Mouse (Mus musculus) right cerebral cortex, postnatal 14 days (tissue): ENCODE data around the gene Rragd.

Source experiments
- DNase-seq: peaks from one replicate; pipeline ENCODE4 v3.0.0; 2022

Gene Rragd

GRCm38 (mm10) chr4:33052650-33053049 lies 69.8 kb downstream of the Rragd start:
- no peak for DNase-seq

GRCm38 (mm10) chr4:33054426-33054825 lies 71.6 kb downstream of the Rragd start:
- no peak for DNase-seq

DNA sequence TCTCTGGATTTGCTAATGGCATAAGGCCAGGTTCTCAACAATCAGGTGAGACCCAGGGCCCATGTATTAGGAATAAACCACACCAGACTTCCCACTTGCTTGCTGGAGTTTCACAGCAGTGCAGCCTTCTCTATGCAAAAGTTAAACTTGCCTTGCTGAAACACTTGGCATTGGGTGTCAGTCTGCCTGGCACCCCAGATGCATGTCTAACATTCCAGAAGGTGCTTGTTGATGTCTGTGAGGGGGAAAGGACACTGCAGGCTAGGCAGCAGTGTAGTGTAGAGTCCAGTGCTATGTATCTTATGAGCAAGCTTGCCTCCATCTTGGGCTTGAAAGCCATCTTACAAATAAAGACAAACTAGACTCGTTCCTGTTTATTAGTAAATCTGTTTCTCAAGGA lies 73.5 kb downstream of the Rragd start:
- DNase-seq, result no peak

GRCm38 (mm10) chr4:33057890-33058687 lies 75.3 kb downstream of the Rragd start:
- DNase-seq, result no peak

DNA sequence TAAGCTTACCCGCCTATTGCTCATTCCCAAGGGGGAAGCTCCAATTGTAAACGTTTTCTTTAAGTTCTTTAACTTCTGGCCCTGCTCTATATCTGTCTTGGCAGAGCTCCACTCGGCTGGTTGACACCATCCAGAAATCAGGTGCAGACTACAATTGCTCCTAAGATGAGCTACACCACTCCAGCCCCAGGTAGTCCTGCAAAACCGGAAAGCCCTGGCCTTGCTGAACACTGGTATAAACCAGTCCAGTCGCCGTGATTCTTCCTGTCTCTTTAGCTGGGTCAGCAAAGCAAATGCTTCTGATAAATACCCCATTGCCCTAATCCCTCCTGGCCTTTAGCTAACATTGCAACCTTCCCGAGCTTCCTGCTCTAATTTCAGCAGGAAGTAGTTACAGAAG lies 78.3 kb downstream of the Rragd start:
- no peak for DNase-seq

DNA sequence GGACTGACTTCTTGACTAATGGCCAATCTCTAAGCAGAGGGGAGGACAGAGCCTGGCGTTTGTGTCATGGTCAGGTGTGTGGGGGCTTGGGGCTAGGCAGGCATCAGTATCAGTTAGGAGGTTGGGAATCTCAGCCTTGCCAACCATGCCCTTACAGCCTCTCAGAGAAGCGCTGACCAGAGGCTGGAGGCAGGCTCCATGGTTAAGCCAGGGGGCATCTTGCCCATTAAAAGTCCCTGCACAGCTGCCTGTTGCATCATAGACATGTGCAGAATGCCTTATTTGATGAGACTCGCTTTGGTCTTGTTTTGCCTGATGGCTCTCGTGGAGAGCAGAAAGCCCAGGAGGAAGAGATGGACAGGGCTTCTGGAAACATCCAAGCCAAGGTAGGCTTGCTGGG lies 80.1 kb downstream of the Rragd start, which contains the start of gene Gabrr2:
Gene Gabrr2, plus strand, starts transcription at position 19 of the 400 bp plus-strand sequence.
- no peak for DNase-seq

DNA sequence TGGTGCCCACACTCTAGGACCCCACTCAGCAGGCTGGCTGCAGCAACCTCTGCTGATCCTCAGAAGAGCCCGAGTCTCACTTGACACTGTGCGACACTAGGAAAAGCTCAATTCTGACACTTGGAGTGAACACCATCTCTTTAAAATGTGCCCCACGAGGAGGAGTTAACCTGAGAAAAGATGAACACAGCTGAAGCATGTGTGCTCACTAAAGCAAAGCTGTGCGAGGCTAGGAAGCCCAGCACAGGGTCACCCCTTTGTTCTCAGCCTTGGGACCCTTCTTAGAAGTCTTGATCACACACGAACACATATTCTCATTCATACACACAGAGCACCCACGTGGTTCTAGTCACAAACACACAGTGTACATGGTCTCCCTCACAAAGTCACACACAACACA lies 82.1 kb downstream of the Rragd start:
- no peak for DNase-seq

DNA sequence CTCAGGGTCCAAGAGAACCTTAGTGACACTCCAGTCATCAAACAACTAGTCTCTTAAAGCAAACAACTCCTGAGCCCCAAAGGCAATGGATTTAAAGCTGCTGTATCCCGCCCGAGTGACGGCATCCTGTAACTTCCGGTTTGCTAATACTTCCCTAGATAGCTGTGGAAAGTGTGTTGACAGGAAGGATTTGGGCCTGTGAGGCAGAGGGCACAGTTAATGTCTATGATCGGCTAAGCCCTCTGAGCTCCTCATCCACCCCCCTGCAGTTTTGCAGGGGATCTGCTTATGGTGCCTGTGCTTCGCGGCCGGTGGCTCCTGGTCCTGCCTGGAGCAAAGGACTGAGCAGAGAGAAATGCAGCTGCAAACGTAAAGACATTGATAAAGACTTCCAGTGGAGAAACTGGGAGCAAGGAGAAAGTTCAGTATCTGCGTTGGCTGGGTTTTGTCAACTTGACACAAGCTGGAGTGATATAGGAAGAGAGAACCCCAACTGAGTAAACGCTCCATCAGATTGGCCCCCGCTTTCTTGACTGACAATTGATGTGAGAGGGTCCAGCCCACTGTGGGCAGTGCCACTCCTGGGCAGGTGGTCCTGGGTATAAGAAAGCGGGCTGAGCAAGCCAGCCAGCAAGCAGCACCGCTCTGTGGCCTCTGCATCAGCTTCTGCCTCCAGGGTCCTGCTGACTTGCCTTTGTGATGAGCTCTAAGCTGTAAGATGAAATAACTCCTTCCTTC lies 83.6 kb downstream of the Rragd start:
- no peak for DNase-seq

GRCm38 (mm10) chr4:33067331-33067730 lies 84.5 kb downstream of the Rragd start:
- no peak for DNase-seq

DNA sequence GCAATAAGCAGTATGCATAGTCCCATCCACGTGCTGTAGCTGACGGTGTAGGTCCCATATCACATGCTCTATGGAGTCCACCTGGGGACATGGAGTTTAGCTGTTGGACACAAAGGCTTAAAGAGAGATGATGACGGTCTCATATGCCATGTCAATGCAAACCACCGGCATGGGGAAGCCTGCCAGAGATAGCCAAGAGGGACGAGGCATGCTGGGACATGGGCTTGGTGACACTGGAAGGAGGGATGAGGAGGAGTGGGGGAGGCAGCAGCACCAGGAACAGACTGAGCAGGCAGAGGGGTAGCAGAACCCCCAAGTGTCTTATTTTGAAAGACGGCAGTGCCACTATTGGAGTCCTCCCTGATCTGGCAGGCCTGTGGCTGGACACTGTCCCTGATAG lies 85.0 kb downstream of the Rragd start:
- no peak for DNase-seq

GRCm38 (mm10) chr4:33068894-33069293 lies 86.1 kb downstream of the Rragd start:
- DNase-seq, result no peak

- no peak for DNase-seq
Measured at GRCm38 (mm10) chr4:33070326-33070725, 87.5 kb downstream of the Rragd start.

- no peak for DNase-seq
Measured at GRCm38 (mm10) chr4:33071337-33071736, 88.5 kb downstream of the Rragd start.
